Mouse (Mus musculus) C2C12 (cell line): ENCODE measurements at regions not wholly inside any gene's neighbourhood (a gene's known extent, or its start where the extent isn't known, plus 50 kb on each side); places are given as distances from the start of the nearest gene placed in this dataset.

Experiments
- CEBPB ChIP-seq: IDR thresholded peaks from one replicate; pipeline ENCODE4 v1.6.1; 2011; ENCODE audit warnings: low read depth, mild to moderate bottlenecking, control low read depth, moderate library complexity
- CTCF ChIP-seq: IDR thresholded peaks from one replicate; pipeline ENCODE4 v1.5.1; 2011; ENCODE audit not compliant: control insufficient read depth, insufficient read depth, insufficient read length
- FOSL1 ChIP-seq: IDR thresholded peaks from one replicate; pipeline ENCODE4 v1.8.0; 2011; ENCODE audit warnings: mild to moderate bottlenecking, low read length; ENCODE audit not compliant: poor library complexity, insufficient read depth, severe bottlenecking

GRCm38 (mm10) chr16:76918598-76918997 lies 94.9 kb upstream of the Usp25 start:
- TF ChIP-seq CTCF (no peak), CEBPB (no peak), FOSL1 (no peak)
